Mouse (Mus musculus) C2C12 (cell line): Measurements from ENCODE around the gene Hal. TPM values are rescaled to one million over a fixed set of nuclear protein-coding genes. Genes with fewer than 3 reads are reported as not detected.

Experiments
- H3K27me3 ChIP-seq: one replicate; pipeline ENCODE4 v1.6.1; 2011; ENCODE audit not compliant: control insufficient read depth, insufficient read depth, insufficient read length
- H3K36me3 ChIP-seq: one replicate; pipeline ENCODE4 v1.6.1; 2011; ENCODE audit not compliant: control insufficient read depth, insufficient read depth
- H3K4me3 ChIP-seq: one replicate; pipeline ENCODE4 v1.5.1; 2011; ENCODE audit warnings: mild to moderate bottlenecking, control low read depth; ENCODE audit not compliant: poor library complexity, insufficient read depth, severe bottlenecking
- H3K79me2 ChIP-seq: one replicate; pipeline ENCODE4 v1.6.1; 2011; ENCODE audit not compliant: control insufficient read depth, insufficient read depth
- H3K79me3 ChIP-seq: one replicate; pipeline ENCODE4 v1.6.1; 2011; ENCODE audit warnings: low read depth, control low read depth
- H3ac ChIP-seq: one replicate; pipeline ENCODE3; 2011; ENCODE audit warnings: low read depth; ENCODE audit not compliant: control insufficient read depth, insufficient read length
- CEBPB ChIP-seq: IDR thresholded peaks from one replicate; pipeline ENCODE4 v1.6.1; 2011; ENCODE audit warnings: low read depth, mild to moderate bottlenecking, control low read depth, moderate library complexity
- CTCF ChIP-seq: IDR thresholded peaks from one replicate; pipeline ENCODE4 v1.5.1; 2011; ENCODE audit not compliant: control insufficient read depth, insufficient read depth, insufficient read length
- FOSL1 ChIP-seq: IDR thresholded peaks from one replicate; pipeline ENCODE4 v1.8.0; 2011; ENCODE audit warnings: mild to moderate bottlenecking, low read length; ENCODE audit not compliant: poor library complexity, insufficient read depth, severe bottlenecking
- MAX ChIP-seq: IDR thresholded peaks from one replicate; pipeline ENCODE4 v1.6.1; 2011; ENCODE audit warnings: mild to moderate bottlenecking, control low read depth
- MYOD1 ChIP-seq: IDR thresholded peaks from one replicate; pipeline ENCODE4 v1.6.1; 2011; ENCODE audit warnings: low read depth; ENCODE audit not compliant: control insufficient read depth, insufficient read length
- MYOG ChIP-seq: IDR thresholded peaks from one replicate; pipeline ENCODE4 v1.6.1; 2011; ENCODE audit not compliant: control insufficient read depth, insufficient read length; ENCODE audit errors: extremely low read depth
- USF1 ChIP-seq: IDR thresholded peaks from one replicate; pipeline ENCODE4 v1.6.1; 2011; ENCODE audit warnings: low read depth, mild to moderate bottlenecking, control low read depth, moderate library complexity
- polyA plus RNA-seq: library from polyadenylated mRNA; unstranded; fragments of >200 nt; fragmentation: generic; extraction: Trizol; gene quantifications from one replicate; pipeline ENCODE4 v1.2.1, GENCODE M21; 2012; ENCODE audit warnings: missing spikeins

Hal gene
- polyA plus RNA-seq, 1 experiment: 0.02 TPM

DNA sequence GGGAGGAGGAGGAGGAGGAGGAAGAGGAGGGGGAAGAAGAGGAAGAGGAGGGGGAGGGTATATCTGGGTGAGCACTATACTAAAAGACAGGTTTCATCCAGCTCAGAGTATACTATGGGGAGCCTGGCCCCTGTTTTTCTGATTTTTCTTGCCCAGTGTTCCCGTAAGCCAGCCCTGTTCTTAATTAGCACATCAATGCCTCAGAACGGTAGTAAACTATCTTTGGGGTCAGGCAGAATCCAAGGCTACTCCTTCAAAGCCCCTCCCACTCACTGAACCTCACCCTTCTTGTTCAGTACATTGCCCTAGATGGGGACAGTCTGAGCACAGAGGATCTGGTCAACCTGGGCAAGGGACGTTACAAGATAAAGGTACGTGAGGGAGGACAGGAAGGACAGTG is 1.9 kb downstream of the Hal start:
- no peaks in the 10 kb centered on the region for H3K27me3 ChIP-seq
- no peak overlapping the region for H3K4me3 ChIP-seq
- H3K36me3 ChIP-seq: peaks cover 5% of the 10 kb centered on the region
- H3ac ChIP-seq: no peak overlapping the region
- no peaks in the 10 kb centered on the region for H3K79me3 ChIP-seq
- no peak for TF ChIP-seq FOSL1
- no peak for TF ChIP-seq CTCF
- TF ChIP-seq CEBPB: no peak
- TF ChIP-seq MYOG: no peak
- TF ChIP-seq MYOD1: no peak
- TF ChIP-seq USF1: no peak
- no peak for TF ChIP-seq MAX
- no peaks in the 10 kb centered on the region for H3K79me2 ChIP-seq

DNA sequence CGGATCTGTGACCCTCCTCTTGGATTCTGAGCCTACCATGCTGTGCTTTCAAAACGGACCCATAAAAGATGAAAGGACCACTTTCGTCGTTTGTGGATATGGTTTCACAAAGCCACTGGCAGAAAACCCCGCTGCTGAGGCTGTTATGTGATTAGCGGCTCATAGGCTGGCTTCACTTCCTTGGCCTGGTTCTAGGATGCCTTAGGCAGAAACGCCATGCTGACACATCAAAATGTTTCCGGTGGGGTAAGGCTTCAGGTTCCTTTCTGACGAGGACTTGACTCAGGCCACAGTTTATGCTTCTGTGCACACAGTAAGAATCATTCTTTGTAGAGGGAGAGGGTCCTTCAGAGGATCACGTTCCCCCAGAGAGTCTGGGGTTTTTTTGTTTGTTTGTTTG is 12.3 kb downstream of the Hal start:
- H3K36me3 ChIP-seq: no peaks in the 10 kb centered on the region
- no peaks in the 10 kb centered on the region for H3K27me3 ChIP-seq
- no peaks in the 10 kb centered on the region for H3K79me2 ChIP-seq
- no peaks in the 10 kb centered on the region for H3K79me3 ChIP-seq
- TF ChIP-seq MYOG (no peak), MAX (no peak), CEBPB (no peak)
- no peak overlapping the region for H3K4me3 ChIP-seq
- no peak overlapping the region for H3ac ChIP-seq

DNA sequence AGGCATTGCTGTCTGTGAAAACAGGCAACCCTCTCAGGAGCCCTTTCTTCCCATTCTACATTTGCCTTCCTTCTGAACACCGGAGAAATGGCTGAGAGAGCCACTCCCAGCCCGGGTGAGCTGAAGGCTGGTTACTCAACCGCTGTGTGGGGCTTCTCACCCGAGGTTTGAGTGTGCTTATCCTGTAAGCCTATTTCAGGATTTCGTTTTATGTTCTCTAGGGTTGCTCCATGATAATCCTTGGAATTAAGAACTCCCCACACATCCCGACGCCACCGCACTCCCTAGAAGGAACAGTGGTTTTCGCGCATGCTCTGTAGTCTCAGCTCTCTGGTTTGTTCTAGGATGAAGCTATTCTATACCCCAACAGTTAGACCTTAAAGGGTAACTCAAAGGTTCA is 12.8 kb downstream of the Hal start:
- no peaks in the 10 kb centered on the region for H3K79me2 ChIP-seq
- no peak overlapping the region for H3K4me3 ChIP-seq
- no peak overlapping the region for H3ac ChIP-seq
- no peaks in the 10 kb centered on the region for H3K79me3 ChIP-seq
- H3K27me3 ChIP-seq: no peaks in the 10 kb centered on the region
- no peaks in the 10 kb centered on the region for H3K36me3 ChIP-seq
- TF ChIP-seq MYOD1 (no peak), MYOG (no peak)

DNA sequence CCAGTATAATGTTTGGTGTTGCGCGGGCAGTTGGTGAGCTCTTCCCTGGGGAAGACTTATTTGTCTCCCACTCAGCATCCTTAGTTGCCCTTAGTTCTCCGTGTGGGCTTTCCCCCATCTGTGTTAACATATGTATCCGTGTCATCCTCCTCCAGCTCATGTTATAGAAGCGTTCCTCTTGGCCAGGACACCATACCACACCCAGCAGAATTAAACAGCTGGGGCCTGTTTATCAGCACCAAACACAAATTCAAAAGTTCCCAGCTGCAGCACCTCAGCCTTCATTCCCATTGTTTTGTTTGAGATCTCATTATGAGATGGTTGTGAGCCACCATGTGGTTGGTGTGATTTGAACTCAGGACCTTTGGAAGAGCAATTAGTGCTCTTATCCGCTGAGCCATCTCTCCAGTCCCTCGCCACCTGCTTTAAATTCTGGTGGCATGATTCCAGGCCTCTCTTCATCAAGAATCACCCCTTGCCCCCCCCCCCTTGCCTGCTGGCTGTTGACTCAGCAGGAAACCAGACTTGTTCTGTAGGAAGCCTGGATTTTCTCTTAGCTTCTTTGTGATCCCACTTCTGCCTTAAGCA is 19.9 kb downstream of the Hal start:
- Histone ChIP-seq H3K4me3 (no peak overlapping the region), H3K27me3 (no peaks in the 10 kb centered on the region), H3ac (no peak overlapping the region), H3K79me2 (no peaks in the 10 kb centered on the region), H3K36me3 (no peaks in the 10 kb centered on the region), H3K79me3 (no peaks in the 10 kb centered on the region)
- no peak for TF ChIP-seq USF1
- TF ChIP-seq MYOG: no peak
- no peak for TF ChIP-seq MYOD1
- no peak for TF ChIP-seq CTCF
- TF ChIP-seq FOSL1: no peak
- TF ChIP-seq MAX: no peak
- no peak for TF ChIP-seq CEBPB

DNA sequence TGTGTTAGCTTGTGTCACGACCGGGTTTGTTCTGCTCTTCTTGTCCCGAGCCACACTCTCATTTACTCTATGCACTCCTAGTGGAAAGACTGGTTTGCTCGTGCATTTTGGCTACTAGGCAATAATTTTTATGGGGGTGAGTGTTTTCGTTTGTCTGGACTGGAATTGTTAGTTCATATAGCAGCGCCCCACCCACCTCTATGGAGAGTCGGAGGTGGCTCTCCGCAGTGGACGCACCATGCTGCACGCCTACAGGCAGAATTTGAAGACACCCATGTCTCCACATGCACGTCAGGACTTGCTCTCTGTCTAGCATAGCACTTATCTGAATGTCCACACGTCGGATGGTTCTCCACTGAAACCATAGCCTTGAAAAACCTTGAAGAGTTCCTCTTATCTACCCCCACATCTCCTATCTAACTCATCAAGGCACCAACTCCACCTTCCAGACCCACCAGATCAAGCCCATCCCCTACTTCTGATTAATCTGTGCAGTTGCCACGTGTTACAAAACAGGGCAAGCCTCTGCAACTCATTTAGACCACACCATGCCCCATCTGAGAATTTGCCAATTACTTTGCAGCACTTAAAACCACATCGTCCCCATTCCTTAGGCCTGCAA is 21.1 kb downstream of the Hal start:
- Histone ChIP-seq H3ac (no peak overlapping the region), H3K36me3 (no peaks in the 10 kb centered on the region), H3K4me3 (no peak overlapping the region), H3K27me3 (no peaks in the 10 kb centered on the region), H3K79me3 (no peaks in the 10 kb centered on the region), H3K79me2 (no peaks in the 10 kb centered on the region)
- TF ChIP-seq USF1 (no peak), CTCF (no peak), MYOD1 (no peak), CEBPB (no peak), MYOG (no peak), MAX (no peak), FOSL1 (no peak)

DNA sequence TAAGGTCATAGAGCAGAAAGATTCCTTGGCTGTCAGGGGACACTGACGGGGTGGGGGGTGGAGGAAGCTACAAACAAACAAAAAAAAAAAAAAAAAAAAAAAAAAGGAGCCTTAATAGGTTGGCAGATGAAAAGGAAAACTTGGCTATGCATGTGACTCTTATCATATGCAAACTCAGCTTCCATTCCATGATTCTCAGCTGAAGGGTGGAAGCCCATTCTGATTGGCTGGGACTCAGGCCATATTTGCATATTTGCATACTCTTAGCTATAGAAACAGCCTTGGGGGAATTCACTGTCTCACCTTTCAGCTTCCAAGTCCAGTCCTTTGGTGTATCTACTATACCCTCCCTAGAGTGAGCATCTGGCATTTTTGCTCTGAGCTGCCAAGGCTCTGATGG is 26.9 kb downstream of the Hal start:
- no peak overlapping the region for H3ac ChIP-seq
- H3K79me2 ChIP-seq: no peaks in the 10 kb centered on the region
- no peaks in the 10 kb centered on the region for H3K36me3 ChIP-seq
- no peaks in the 10 kb centered on the region for H3K79me3 ChIP-seq
- H3K27me3 ChIP-seq: no peaks in the 10 kb centered on the region
- H3K4me3 ChIP-seq: no peak overlapping the region
- TF ChIP-seq CTCF (no peak), USF1 (no peak), FOSL1 (no peak), MYOG (no peak), CEBPB (no peak), MAX (no peak), MYOD1 (no peak)
